In genomic region chr2:31259367-31259920, GRCm38 (mm10) we compare ENCODE assay signal across 8 mouse cellular contexts. TPM values are rescaled to one million over a fixed set of nuclear protein-coding genes. Genes with fewer than 3 reads are reported as not detected.
DNase-seq lines count a peak whose midpoint lies in the region; ATAC-seq and TF ChIP-seq lines count a peak whose summit lies in the region.

No protein-coding gene starts in this region.

- H3K27ac ChIP-seq in heart, embryonic 12.5 days (ENCODE audit: poor library complexity, severe bottlenecking): peak overlapping the region; percentile 93
- no peak overlapping the region for H3K27ac ChIP-seq in forebrain, postnatal 0 days (ENCODE audit: low read depth, low read length)
- H3K27ac ChIP-seq in liver, embryonic 16.5 days (ENCODE audit: low read length): no peak overlapping the region

- no peaks in the 10 kb centered on the region for H3K27me3 ChIP-seq in heart, embryonic 12.5 days (replicated peaks)
- H3K27me3 ChIP-seq in E14TG2a.4 (ENCODE audit: insufficient read depth, low read length): peaks cover 35% of the 10 kb centered on the region
- no peaks in the 10 kb centered on the region for H3K27me3 ChIP-seq in forebrain, postnatal 0 days (ENCODE audit: insufficient read depth, low read length)
- no peaks in the 10 kb centered on the region for H3K27me3 ChIP-seq in liver, embryonic 16.5 days (ENCODE audit: control insufficient read depth, insufficient read depth, low read depth, low read length)

- peak overlapping the region; percentile 77 for H3K4me2 ChIP-seq in heart, embryonic 12.5 days
- peak overlapping the region; percentile 44 for H3K4me2 ChIP-seq in forebrain, postnatal 0 days (ENCODE audit: low read depth)
- peak overlapping the region; percentile 75 for H3K4me2 ChIP-seq in liver, embryonic 16.5 days (ENCODE audit: low read depth, low read length)

- no peak for TF ChIP-seq CTCF in E14TG2a.4 (conservative IDR thresholded peaks at IDR 0.05; ENCODE audit: low read length)
- no peak for TF ChIP-seq CTCF in forebrain, postnatal 0 days (IDR thresholded peaks at IDR 0.05; ENCODE audit: low read depth)

- no peak for DNase-seq in heart, adult 9 months (ENCODE audit: low spot score in 2 of 2)
- DNase-seq in forebrain, postnatal 0 days: no peak
- DNase-seq in adrenal gland, postnatal 10 days: no peak
- no peak for DNase-seq in spleen, adult 18-20 months
- DNase-seq in adrenal gland, adult 2 months: no peak

- no peaks in the 10 kb centered on the region for H3K36me3 ChIP-seq in heart, embryonic 12.5 days
- no peaks in the 10 kb centered on the region for H3K36me3 ChIP-seq in E14TG2a.4 (ENCODE audit: insufficient read depth, low read length)
- H3K36me3 ChIP-seq in forebrain, postnatal 0 days (ENCODE audit: insufficient read depth): no peaks in the 10 kb centered on the region; the same call in 1 of the 2 replicates
- H3K36me3 ChIP-seq in liver, embryonic 16.5 days (ENCODE audit: control insufficient read depth, insufficient read depth): no peaks in the 10 kb centered on the region

- H3K9ac ChIP-seq in heart, embryonic 12.5 days: peak overlapping the region; percentile 73
- no peak overlapping the region for H3K9ac ChIP-seq in forebrain, postnatal 0 days
- no peak overlapping the region; the same call in 1 of the 2 replicates for H3K9ac ChIP-seq in liver, embryonic 16.5 days (ENCODE audit: low read depth, low read length)

- peak overlapping the region; percentile 51 for H3K4me3 ChIP-seq in heart, embryonic 12.5 days
- peak overlapping the region; percentile 83 for H3K4me3 ChIP-seq in E14TG2a.4 (replicated peaks; ENCODE audit: low read length)
- peak overlapping the region; percentile 13 for H3K4me3 ChIP-seq in forebrain, postnatal 0 days (ENCODE audit: low read depth, low read length)
- peak overlapping the region; percentile 66 for H3K4me3 ChIP-seq in liver, embryonic 16.5 days (ENCODE audit: low read depth, low read length)

- 26% methylated on average over 9 of the region's 9 CpGs for WGBS in heart, embryonic 12.5 days
- 29% methylated on average over 9 of the region's 9 CpGs for WGBS in forebrain, postnatal 0 days
- 25% methylated on average over 9 of the region's 9 CpGs for WGBS in liver, embryonic 16.5 days (ENCODE audit: insufficient replicate concordance)

- H3K9me3 ChIP-seq in heart, embryonic 12.5 days (replicated peaks): no peaks in the 10 kb centered on the region
- no peaks in the 10 kb centered on the region for H3K9me3 ChIP-seq in E14TG2a.4 (ENCODE audit: low read length)
- H3K9me3 ChIP-seq in forebrain, postnatal 0 days (ENCODE audit: low read length): no peaks in the 10 kb centered on the region
- no peaks in the 10 kb centered on the region for H3K9me3 ChIP-seq in liver, embryonic 16.5 days (replicated peaks; ENCODE audit: control insufficient read depth, low read length)

- peaks cover 93% of the 10 kb centered on the region for H3K4me1 ChIP-seq in heart, embryonic 12.5 days (replicated peaks)
- peaks cover 75% of the 10 kb centered on the region for H3K4me1 ChIP-seq in E14TG2a.4 (replicated peaks; ENCODE audit: low read depth, low read length)
- H3K4me1 ChIP-seq in forebrain, postnatal 0 days (ENCODE audit: insufficient read depth): peaks cover 54% of the 10 kb centered on the region
- peaks cover 3% of the 10 kb centered on the region for H3K4me1 ChIP-seq in liver, embryonic 16.5 days (ENCODE audit: control insufficient read depth, low read depth, low read length)

- peak; percentile 12; the same call in 1 of the 2 replicates for ATAC-seq in heart, embryonic 12.5 days (ENCODE audit: insufficient number of reproducible peaks, low FRiP score)
- no peak for ATAC-seq in forebrain, postnatal 0 days
- no peak for ATAC-seq in liver, embryonic 16.5 days (ENCODE audit: low read depth)

RNA-seq across cellular contexts. Expression of gene Ncs1, which starts 13.8 kb away (rescaled TPM):
- polyA plus RNA-seq in heart, embryonic 12.5 days (2016; fragmentation: Nextera tagmentation; extraction: Ambion mirVana): 51.7 and 52.8 TPM in 2 replicates
- total RNA-seq in forebrain, postnatal 0 days (2014; rRNA removed): 139 and 164 TPM in 2 replicates
- 133 and 149 TPM in 2 replicates for polyA plus RNA-seq in forebrain, postnatal 0 days (2015; fragmentation: Nextera tagmentation; extraction: Ambion mirVana)
- polyA plus RNA-seq in liver, embryonic 16.5 days (2015; fragmentation: Nextera tagmentation; extraction: Ambion mirVana): 0.78 and 1.1 TPM in 2 replicates
- total RNA-seq in adrenal gland, postnatal 10 days (2021): 1 to 10 TPM; 4.2 to 6.8 TPM
- 10 to 100 TPM in 1 of 2 experiments, 1 to 10 TPM in 1; 3.0 to 12.8 TPM for total RNA-seq in adrenal gland, adult 2 months (2021)
- polyA plus RNA-seq in adrenal gland, adult 2 months (2012; rRNA removed): 2.9 and 3.9 TPM in 2 replicates

RNA-seq across cellular contexts. Expression of gene Hmcn2, which starts 54.8 kb away (rescaled TPM):
- 0.42 and 0.49 TPM in 2 replicates for polyA plus RNA-seq in heart, embryonic 12.5 days (2016; fragmentation: Nextera tagmentation; extraction: Ambion mirVana)
- total RNA-seq in forebrain, postnatal 0 days (2014; rRNA removed): 0.23 and 0.24 TPM in 2 replicates
- polyA plus RNA-seq in forebrain, postnatal 0 days (2015; fragmentation: Nextera tagmentation; extraction: Ambion mirVana): 0.33 and 0.39 TPM in 2 replicates
- 0.96 and 1.2 TPM in 2 replicates for polyA plus RNA-seq in liver, embryonic 16.5 days (2015; fragmentation: Nextera tagmentation; extraction: Ambion mirVana)
- total RNA-seq in adrenal gland, postnatal 10 days (2021): 1 to 10 TPM; 6.4 to 9.4 TPM
- total RNA-seq in adrenal gland, adult 2 months (2021): under 1 TPM; 0.93 to 0.95 TPM
- polyA plus RNA-seq in adrenal gland, adult 2 months (2012; rRNA removed): 8.3 and 9.4 TPM in 2 replicates

Comparison
In these comparisons a context has a peak if more than half of its experiments do, and no peak if none do; other contexts are left out.
1. H3K4me3 ChIP-seq: peak in every context shown above with its lines; median percentile 83 in E14TG2a.4; 66 in liver, embryonic 16.5 days; 51 in heart, embryonic 12.5 days; 13 in forebrain, postnatal 0 days.
2. RNA of gene Ncs1, which starts 13.8 kb away (polyA plus RNA-seq): 133 to 149 TPM in forebrain, postnatal 0 days and 51.7 to 52.8 TPM in heart, embryonic 12.5 days; 2.9 to 3.9 TPM in adrenal gland, adult 2 months and 0.78 to 1.1 TPM in liver, embryonic 16.5 days; every median in the first group is over 10 times any median in the second.
3. Peak in every context shown above with its lines, with median percentiles within 50 percentile points of each other: H3K4me2 ChIP-seq.